In the genomic region with DNA sequence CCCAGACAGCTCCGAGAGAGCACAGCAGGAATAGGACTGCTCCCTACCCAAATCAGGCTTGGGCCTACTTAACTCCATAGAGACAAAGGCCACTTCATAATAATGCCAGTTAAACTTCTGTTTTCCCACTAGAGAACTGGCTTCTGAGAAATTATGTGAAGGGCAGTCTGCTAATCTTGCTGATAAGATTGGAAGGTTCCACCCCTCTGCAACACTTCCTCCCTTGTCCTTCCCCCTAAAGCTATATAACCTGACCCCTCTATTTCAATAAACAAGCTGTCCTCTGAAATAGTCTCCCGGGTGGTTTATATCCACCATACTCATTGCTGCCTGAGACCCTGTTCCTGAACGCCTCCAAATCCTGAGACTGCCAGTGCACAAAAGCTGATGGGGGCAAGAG, we compare ENCODE assay signal across 24 mouse cellular contexts.
"Had no signal": no experiment of that assay in that cellular context is flagged by ENCODE, and none has a peak within 500 bp of the region (broad histone marks: within the 10 kb centered on the region; RNA-seq: fewer than 3 reads in every experiment).

No protein-coding gene starts in this region.

- ATAC-seq: hindbrain, embryonic 16.5 days; inflammation-experienced regulatory T-cells, adult 6 months; intestine, postnatal 0 days; liver, embryonic 12.5 days had no signal

- H3K27ac ChIP-seq: gastrocnemius, adult 2 months; heart, embryonic 10.5 days; hindbrain, embryonic 10.5 days; hindbrain, embryonic 12.5 days; hindbrain, embryonic 14.5 days; layer of hippocampus, adult 2 months; limb, embryonic 13.5 days; limb, embryonic 15.5 days; liver, embryonic 12.5 days; liver, embryonic 14.5 days had no signal

- H3K4me2 ChIP-seq: heart, embryonic 12.5 days; hindbrain, embryonic 12.5 days; hindbrain, embryonic 14.5 days; limb, embryonic 13.5 days; limb, embryonic 15.5 days; liver, embryonic 12.5 days had no signal

- DNase-seq: gastrocnemius, adult 2 months; gastrocnemius, postnatal 10 days; gastrocnemius, postnatal 25 days; heart, adult 18-20 months; heart, postnatal 10 days; heart, postnatal 4 days; kidney, adult 2 months; kidney, postnatal 25 days; kidney, postnatal 4 days; left cerebral cortex, postnatal 4 days; lung, adult 18-20 months had no signal

- H3K4me3 ChIP-seq: gastrocnemius, adult 2 months; heart, embryonic 10.5 days; heart, embryonic 12.5 days; hindbrain, embryonic 10.5 days; hindbrain, embryonic 12.5 days; layer of hippocampus, adult 2 months; limb, embryonic 13.5 days; limb, embryonic 15.5 days; liver, embryonic 12.5 days had no signal

- H3K4me1 ChIP-seq: hindbrain, embryonic 10.5 days; hindbrain, embryonic 12.5 days; limb, embryonic 13.5 days; limb, embryonic 15.5 days had no signal

- H3K9ac ChIP-seq: heart, embryonic 12.5 days; hindbrain, embryonic 12.5 days; hindbrain, embryonic 14.5 days; limb, embryonic 13.5 days; limb, embryonic 15.5 days; liver, embryonic 12.5 days; liver, embryonic 14.5 days had no signal

- H3K27me3 ChIP-seq: hindbrain, embryonic 12.5 days; limb, embryonic 13.5 days; limb, embryonic 15.5 days; liver, embryonic 12.5 days had no signal

- H3K9me3 ChIP-seq: heart, embryonic 10.5 days; heart, embryonic 12.5 days; hindbrain, embryonic 10.5 days; hindbrain, embryonic 12.5 days; limb, embryonic 13.5 days; limb, embryonic 15.5 days; liver, embryonic 12.5 days had no signal

- H3K36me3 ChIP-seq: hindbrain, embryonic 10.5 days; hindbrain, embryonic 12.5 days; limb, embryonic 13.5 days; limb, embryonic 15.5 days; liver, embryonic 12.5 days had no signal
